Mouse (Mus musculus): ENCODE measurements around the gene Adamtsl2.

Adamtsl2 gene

DNA sequence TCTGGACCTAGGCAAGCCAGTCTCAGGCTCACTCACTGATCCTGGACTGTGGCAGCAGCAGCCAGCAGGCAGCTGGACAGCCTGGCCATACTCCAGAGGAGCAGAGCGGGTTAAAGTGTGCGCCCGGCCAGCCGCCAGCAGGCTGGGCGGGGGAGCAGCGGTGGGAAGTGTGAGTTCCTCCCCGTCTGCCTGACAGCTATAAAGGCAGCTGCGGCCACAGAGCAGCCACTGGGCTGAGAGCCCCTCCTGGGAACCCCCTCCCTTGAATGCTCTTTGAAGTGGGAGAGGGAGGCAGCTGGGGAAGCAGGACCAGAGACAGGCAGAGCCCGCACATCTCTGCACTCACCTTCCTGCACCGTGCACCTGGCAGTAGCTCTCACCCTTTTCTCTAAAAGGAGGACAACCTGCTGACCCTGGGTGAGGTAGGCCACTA lies at the start of gene Adamtsl2:
Adamtsl2 (plus strand) TSS at position 228 of the 433 bp plus-strand sequence.
- peak in 1 of 2 experiments; percentile 17 for DNase-seq

- DNase-seq = no peak
These were observed 46.8 kb upstream of the Adamtsl2 start for GRCm38 (mm10) chr2:27032361-27032760.

DNA sequence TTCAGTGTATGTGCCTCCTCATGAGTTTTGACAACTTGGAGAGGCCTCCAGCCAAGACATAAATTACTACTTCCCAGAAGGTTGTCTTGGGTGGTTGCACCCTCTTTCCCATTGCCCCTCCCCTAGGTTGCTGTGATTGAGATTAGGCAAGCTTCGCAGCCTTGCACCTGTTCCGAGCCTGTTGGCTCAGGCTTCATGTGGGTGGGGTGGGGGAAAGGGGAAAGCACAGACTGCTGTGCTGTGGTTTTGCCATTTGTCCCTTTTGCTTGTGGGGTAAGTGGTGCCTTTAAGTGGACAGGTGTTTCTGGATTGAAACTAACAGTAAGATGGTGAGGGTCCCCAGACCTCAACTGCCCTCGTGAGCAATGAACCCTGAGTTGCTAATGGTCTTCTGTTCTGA lies 43.2 kb upstream of the Adamtsl2 start:
- no peak for DNase-seq

GRCm38 (mm10) chr2:27037008-27037407 lies 42.2 kb upstream of the Adamtsl2 start:
- DNase-seq = no peak

DNA sequence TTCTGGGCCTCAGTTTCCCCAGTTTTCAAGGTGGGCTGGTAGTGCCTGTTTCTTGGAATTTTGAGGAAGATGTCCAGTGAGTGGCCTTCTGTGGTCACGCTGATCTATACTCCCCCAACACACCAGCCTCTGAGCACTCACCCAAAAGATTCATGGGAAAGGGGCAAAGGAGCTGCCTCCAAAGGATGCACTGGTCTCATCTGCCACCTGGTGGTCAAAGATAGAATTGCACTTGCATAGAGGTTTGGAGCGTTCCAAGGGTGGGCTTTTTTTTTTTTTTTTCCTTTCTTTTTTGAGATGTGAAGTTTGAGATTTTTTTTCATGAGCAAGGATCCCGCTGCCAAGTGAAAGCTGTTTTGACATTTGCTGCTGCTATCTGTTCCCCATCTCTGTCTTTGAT lies 40.6 kb upstream of the Adamtsl2 start:
- DNase-seq = peak; percentile 73 to 83

DNA sequence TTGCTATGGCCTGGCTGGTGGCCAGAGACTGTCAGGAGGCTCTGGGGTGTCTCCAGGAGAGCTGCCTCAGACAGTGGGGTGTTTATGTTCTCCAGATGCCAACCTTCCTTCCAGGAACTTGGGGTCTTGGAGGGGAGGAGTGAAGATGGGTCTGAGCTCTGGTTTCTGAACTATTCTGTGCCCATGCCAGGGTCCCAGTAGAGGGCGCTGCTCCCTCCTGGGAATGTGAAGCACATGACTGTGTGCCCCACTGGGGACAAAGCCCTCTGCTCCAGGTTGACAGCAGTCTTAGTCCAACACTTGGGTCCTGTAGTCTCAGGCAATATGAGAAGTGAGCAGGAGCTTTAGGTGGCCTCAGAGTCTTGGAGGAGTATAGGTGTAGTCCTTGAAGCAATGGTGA lies 39.9 kb upstream of the Adamtsl2 start:
- no peak for DNase-seq

DNA sequence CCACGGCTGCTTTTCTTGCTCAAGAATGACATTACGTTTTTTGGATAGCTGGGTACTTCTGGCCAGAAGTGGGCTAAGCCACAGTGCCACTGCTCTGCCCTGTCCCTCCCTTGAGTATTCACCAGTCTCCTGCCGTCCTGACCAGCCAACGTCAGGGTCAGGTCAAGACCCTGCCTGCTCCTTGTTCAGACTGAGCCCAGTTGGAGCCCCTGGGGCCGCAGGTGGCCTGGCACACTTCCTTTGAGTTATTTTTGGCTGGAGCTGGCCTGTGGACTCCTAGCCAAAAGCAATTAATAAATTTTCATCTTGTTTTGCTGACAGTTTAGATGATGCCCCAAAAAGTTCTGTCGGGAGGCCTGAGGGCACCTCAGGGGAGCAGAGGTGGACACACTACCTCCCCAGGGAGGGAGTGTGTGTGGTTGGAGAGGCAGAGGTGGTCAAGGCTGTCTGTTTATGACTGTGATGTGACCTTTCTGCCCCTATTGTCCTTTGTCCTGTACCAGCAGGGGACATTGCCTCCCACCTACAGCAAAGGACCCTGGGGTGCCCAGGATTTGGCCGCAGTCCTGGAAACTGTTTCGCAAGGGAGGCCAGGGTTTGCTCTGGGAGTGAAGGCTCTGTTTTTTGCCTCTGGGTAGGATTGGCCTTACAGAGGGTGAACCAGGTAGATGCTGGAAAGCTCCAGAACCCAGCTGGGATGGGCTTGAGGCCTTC lies 36.9 kb upstream of the Adamtsl2 start:
- no peak for DNase-seq

- peak; percentile 84 to 85 for DNase-seq
These were observed 35.7 kb upstream of the Adamtsl2 start for GRCm38 (mm10) chr2:27043461-27043860.

- DNase-seq = no peak
These were observed 35.0 kb upstream of the Adamtsl2 start for GRCm38 (mm10) chr2:27044166-27044565.

DNA sequence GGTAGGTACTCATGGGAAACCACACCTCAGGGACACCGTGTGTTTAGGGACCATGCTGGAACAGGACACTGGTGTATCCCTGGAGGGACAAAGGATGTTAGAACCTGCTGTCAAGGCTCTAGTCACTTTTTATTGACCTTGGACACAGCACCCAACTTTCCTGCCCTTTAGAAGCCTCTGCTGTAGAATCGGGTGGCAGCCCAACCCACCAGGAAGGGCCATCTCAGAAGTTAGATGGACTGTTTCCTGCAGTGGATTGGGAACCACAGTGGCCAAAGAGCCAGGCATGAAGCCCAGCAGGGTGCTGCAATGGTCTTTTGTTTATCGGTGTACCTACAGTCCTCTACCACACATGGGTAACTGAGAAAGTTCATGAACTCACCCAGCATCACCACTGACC lies 34.5 kb upstream of the Adamtsl2 start:
- no peak for DNase-seq

DNA sequence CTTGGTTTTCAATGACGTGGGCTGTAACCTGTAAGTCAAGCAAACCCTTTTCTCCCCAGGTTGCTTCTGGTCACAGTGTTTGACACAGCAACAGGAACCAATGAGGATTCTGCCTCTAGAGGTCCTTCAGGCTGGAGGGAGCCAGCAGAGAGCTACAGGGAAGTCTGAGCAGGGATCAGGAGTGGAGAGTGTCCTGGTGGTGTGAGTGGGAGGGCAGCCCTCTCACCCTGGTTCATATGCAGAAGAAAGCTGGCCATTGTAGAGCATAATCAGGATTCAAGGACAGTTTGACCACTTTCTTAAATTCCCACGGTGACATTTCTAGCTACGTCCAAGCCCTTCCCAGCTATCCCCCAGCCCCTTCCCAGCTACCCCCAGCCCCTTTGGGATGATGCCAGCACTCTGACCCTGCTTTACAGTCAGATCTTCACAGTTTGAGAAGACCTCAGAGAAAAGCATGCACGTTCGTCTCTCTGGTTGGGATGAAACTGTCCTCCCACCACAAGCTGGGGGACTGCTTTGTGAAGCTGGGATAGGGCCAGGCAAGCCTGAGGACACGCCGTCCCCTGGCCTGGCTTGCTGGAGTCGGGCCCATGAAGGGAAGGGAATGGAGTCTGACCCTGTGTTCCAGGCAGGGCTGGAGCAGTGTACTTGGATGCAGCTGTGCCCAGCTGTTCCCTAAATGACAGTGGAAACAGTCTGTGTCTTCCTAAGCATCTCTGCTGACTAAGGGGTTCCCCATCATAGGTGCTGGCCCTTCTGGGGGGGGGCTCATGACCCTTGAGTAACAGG lies 33.0 kb upstream of the Adamtsl2 start:
- DNase-seq = no peak

DNA sequence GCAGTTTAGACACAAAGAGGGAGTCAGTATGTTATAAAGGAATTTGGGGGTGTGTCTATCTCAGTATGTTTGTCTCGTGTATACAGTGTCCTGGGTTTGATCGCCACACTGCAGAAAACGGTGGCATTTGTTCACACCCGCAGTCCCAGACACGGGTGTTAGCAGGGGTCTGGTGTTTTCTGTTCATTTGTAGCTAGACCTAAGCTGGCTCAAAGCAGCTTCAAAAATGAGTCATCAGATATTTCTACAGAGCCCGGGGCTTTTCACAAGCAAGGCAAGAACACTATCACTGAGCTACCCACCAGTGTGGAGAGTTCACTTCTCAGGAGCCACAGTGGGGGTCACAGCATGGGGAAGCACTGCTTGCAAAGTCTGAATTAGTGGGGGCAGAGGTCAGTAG lies 29.8 kb upstream of the Adamtsl2 start:
- DNase-seq = no peak

- DNase-seq = no peak
These were observed 20.9 kb upstream of the Adamtsl2 start for GRCm38 (mm10) chr2:27058251-27058650.

GRCm38 (mm10) chr2:27058751-27059150 lies 20.4 kb upstream of the Adamtsl2 start:
- no peak for DNase-seq

DNA sequence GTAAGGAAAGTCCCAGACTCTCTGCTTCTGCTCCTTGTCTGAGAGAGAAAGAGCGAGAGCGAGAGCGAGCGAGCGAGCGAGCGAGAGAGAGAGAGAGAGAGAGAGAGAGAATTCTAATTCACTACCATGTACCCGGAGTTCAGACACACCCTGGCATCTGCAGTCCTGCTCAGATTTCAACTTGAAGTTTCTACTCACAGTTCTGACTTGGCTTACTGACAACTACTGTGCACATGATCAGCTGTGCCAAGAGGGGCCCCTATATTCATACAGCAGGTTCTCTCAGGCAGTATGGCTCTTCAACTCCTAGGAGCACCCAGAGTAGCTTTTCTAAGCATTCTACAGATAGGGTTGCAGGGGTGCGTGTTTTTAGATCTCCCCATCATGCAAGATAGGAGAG lies 20.0 kb upstream of the Adamtsl2 start:
- no peak for DNase-seq

- no peak for DNase-seq
These were observed 12.1 kb upstream of the Adamtsl2 start for GRCm38 (mm10) chr2:27067124-27067523.

DNA sequence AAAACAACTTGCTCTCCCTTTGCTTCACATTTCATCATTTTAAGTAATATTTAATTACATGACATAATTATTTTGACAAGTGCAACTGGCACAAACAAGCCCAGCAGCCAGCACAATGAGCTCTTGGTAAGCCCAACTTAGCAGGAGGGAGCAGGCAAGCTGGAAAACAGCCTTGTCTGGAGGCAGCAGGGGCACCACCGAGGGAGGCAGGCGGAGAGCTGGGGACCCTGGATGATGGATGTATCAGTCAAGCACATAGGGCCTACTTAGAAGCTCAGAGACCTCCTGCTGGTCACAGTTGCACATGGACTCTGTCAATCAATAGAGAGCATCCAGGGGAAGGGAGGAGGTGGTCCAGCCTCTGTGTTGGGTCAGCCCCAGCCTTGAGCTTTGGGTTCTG lies 11.2 kb upstream of the Adamtsl2 start:
- no peak for DNase-seq

- DNase-seq = no peak
These were observed 9.5 kb upstream of the Adamtsl2 start for GRCm38 (mm10) chr2:27069646-27070045.

GRCm38 (mm10) chr2:27070247-27070813 lies 8.8 kb upstream of the Adamtsl2 start:
- DNase-seq = no peak

- DNase-seq = peak in 1 of 2 experiments; percentile 24
These were observed 8.0 kb upstream of the Adamtsl2 start for GRCm38 (mm10) chr2:27071137-27071536.

DNA sequence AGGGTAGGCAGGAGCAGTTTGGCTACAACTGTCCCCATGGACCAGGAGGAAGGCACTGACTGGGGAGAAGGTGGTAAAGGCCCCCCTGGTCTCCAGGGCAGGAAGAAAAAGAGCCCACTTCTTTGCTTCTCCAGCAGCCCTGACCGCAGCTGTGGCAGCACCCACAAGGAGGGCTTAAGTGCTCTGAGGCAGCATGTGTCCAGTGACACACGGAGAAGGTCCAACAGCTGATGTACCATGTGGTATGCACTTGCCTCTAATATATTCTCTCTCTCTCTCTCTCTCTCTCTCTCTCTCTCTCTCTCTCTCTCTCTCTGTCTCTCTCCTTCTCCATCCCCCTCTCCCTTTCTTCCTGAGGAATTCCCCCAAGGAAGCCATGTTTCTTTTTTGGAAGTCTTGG lies 7.2 kb upstream of the Adamtsl2 start, which contains the start of gene Mymk:
Mymk (minus strand) TSS at position 202 of the 400 bp plus-strand sequence.
- no peak for DNase-seq

DNA sequence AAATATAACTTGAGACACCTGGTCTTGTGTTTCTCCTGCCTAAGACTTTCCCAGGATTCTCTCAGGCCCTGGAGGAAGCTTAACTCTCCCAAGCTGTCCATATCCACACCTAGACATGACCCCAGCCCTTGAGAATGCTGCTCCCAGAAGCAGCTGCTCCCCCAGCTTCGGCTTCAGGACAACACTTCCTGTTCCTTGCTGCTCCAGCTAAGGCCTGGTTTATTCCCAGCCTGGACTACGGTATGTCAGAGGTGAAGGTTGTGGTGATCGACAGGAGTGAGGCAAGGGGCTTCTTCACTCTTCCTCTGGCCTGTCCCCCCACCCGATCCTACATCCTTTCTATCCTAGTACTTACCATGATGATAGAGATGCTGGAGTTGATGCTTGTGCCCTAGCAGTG lies 5.8 kb upstream of the Adamtsl2 start:
- no peak for DNase-seq

GRCm38 (mm10) chr2:27074804-27075203 lies 4.4 kb upstream of the Adamtsl2 start:
- no peak for DNase-seq

DNA sequence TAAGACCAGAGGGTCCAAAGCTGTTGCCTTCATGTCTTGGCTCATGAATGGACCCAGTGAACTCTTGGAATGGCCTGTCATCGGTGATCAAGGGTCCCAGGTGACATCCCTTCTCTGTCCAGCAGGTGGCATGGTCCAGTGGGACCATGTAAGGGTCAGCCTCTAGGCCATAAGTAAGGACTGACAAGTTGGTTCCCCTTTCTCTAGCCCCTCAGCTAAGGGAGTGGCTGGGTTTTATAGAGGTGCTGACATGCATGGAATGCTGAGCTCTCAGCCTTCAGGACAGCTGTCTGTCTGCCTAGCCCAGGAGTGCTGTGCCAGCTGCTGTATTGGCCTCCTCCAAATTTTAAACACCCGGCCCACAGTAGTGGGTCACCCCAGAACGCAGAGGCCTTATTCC lies 3.7 kb upstream of the Adamtsl2 start:
- DNase-seq = peak; percentile 58 to 59
